Mouse (Mus musculus) E14TG2a.4 (cell line): ENCODE data around the gene Gm49378.

ENCODE experiments used
- CTCF ChIP-seq: conservative IDR thresholded peaks from 2 replicates; pipeline ENCODE4 v1.5.1; 2014; ENCODE audit warnings: low read length
- NANOG ChIP-seq: IDR thresholded peaks from 2 replicates; pipeline ENCODE4 v1.6.1; 2014; ENCODE audit warnings: borderline replicate concordance, low read length, mixed read lengths

DNA sequence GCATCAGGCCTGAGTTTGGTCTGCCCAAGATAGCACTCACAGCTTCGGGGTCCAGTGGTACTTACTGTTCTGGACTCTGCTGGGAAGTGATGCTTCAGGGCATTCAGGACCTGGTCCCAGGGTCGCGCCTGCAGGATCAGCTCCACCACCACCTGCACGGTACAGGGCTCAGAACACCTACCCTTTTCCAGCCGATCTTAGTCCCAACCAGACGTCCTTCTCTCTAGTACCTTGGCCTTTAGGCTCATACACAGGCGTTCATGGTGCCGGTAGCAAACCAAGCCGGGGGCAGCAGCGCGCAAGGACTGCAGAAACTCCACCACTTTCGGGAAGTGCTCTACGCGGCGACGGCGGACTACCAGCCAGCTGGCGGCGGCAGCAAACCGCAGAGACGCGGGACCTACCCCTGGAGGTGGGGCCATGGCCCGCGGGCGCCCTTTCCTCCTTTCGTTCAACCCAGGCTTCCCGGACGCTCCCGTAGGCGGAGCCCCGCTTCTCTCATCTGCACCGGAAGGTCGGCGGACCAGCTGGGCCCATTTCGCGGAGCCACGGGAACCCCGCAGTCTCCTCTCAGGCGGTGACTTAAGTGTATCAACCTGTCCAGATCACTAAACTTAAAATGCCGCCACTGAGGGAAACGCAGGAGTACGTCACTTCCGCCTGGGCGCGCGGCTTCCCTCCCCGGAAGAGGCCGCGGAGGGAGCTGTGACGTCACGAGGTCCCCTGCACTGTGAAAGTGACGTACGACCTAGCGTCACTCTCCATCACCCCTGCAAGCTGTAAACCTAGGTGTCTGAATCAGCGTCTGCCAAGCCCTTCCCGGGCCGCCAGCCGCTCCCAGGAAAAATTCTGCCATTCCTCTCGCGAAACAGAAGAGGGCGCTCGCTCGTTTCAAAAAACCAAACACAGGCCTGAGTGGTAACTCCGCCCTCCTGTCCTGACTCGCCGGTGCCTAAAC is 43.7 kb upstream of the Gm49378 start, which contains the start of gene Tinf2:
- TF ChIP-seq CTCF (peak; percentile 53), NANOG (peak; percentile 28; the same call in 1 of the 2 replicates)
